Mouse (Mus musculus): ENCODE measurements around the gene Phkg2.

- TF ChIP-seq CTCF (IDR thresholded peaks at IDR 0.05; ENCODE audit: extremely low read depth, insufficient read depth, insufficient read length, insufficient replicate concordance) = no peak
- TF ChIP-seq POLR2A (IDR thresholded peaks at IDR 0.05; ENCODE audit: low read depth, low read length) = no peak
These were observed 11.7 kb upstream of the Phkg2 start, which contains the start of gene Tmem265 for GRCm38 (mm10) chr7:127561340-127561858.
